Mouse (Mus musculus): ENCODE measurements at regions not wholly inside any gene's neighbourhood (a gene's known extent, or its start where the extent isn't known, plus 50 kb on each side); places are given as distances from the start of the nearest gene placed in this dataset.

DNA sequence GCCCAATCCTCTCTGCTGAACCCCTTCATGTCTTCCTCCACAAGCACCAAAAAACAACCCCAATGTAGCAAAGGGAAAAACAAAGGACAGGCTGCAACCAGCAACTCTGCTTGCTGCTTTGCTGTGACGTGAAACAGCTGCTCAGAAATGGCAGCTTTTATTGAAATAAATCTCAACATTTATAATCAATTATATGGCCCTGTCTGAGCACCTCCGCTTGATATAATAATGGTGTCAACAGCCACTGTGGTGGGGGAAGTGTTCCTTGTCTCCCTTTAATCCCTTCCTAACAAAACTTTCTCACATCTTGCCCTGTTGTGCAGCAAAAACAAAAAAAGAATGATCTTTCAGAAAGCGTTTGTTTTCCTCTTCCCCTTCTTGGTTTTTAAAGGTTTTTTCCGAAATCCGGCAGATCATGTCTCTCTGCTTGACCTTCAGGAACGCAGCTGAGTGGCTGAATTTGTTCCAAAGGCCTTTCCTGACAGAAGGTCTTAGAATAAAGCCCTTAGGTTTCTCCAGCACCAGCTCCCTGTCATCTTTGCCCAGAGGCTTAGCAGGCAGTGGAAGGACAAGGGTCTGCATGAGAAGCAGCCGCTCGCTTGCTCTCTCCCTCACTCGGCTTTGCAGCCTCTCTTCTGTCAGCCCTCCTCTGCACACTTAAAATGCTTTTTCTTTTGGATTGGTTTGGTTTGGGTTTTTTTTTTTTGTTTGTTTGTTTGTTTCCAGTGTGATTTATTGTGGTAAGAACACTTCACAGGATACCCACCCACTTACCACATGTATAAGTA is 313.4 kb downstream of the Tmem114 start:
- TF ChIP-seq POLR2A (IDR thresholded peaks at IDR 0.05; ENCODE audit: extremely low read depth, insufficient read depth, low read length) (no peak), CTCF (IDR thresholded peaks at IDR 0.05; ENCODE audit: extremely low read depth, insufficient read depth, low read length) (no peak)
